Mouse (Mus musculus) macrophage (primary cell): ENCODE measurements at regions not wholly inside any gene's neighbourhood (a gene's known extent, or its start where the extent isn't known, plus 50 kb on each side); places are given as distances from the start of the nearest gene placed in this dataset.
A peak's percentile ranks its signal among the peaks of the same experiment; 100 is the strongest.

Source experiments
- H3K27ac ChIP-seq: fragments of 350-480 bp; formaldehyde crosslinking; 2 replicates; pipeline ENCODE4 v1.9.0; 2021
- H3K36me3 ChIP-seq: fragments of 350-480 bp; formaldehyde crosslinking; 2 replicates; pipeline ENCODE4 v1.9.0; 2021; ENCODE audit errors: inconsistent target
- H3K4me3 ChIP-seq: fragments of 350-480 bp; formaldehyde crosslinking; 2 replicates; pipeline ENCODE4 v1.9.0; 2021; ENCODE audit errors: inconsistent target
- H3K79me2 ChIP-seq: fragments of 350-480 bp; formaldehyde crosslinking; 2 replicates; pipeline ENCODE4 v1.9.0; 2021; ENCODE audit errors: inconsistent target
- WGBS: methylation state at CpG from one replicate; pipeline ENCODE4 v1.1.7; 2026; ENCODE audit warnings: inconsistent platforms; ENCODE audit not compliant: missing documents; 5-methylcytosine and 5-hydroxymethylcytosine counted together

DNA sequence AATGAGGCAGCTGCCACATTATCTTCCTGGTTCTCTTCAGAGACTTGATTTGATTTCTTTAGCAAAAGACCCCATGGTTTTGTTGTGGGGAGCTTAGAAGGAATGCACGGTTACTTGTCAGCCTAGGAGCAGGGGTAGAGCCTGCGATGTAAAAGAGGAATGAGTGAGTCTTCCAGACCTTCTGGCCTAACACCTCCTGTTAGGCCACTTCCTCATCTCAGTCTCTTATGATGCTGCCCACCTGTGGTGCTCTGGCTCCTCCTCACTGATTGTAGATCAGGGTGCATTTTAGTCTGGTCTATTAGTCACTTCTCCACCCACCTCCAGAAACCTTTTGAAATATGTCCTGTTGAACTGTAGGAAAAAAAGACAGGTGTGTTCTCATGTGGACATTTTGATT, 113.3 kb upstream of the Prdm1 start:
- Histone ChIP-seq H3K36me3 (no peaks in the 10 kb centered on the region), H3K4me3 (no peak overlapping the region), H3K79me2 (no peaks in the 10 kb centered on the region), H3K27ac (no peak overlapping the region)
- 86% methylated on average over 2 of the region's 2 CpGs for WGBS

DNA sequence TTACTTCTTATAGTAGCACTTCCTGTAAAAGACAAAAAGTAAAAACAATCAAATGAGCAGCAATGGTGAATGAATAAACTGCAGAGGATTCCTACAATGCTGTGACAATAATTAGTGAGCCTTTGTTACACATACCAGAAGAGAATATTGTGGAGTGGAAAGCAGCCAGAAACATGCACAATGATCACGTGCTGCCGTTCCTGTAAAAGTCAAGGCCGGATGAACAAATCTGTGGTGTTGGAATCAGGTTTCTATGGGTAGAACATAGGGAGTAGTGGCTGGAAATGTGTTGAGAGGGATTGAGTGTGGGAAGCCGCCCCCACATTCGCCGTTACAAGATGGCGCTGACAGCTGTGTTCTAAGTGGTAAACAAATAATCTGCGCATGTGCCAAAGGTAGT, 112.3 kb upstream of the Prdm1 start:
- Histone ChIP-seq H3K36me3 (no peaks in the 10 kb centered on the region), H3K27ac (no peak overlapping the region), H3K4me3 (no peak overlapping the region), H3K79me2 (no peaks in the 10 kb centered on the region)
- 100% methylated on average over 7 of the region's 8 CpGs for WGBS

DNA sequence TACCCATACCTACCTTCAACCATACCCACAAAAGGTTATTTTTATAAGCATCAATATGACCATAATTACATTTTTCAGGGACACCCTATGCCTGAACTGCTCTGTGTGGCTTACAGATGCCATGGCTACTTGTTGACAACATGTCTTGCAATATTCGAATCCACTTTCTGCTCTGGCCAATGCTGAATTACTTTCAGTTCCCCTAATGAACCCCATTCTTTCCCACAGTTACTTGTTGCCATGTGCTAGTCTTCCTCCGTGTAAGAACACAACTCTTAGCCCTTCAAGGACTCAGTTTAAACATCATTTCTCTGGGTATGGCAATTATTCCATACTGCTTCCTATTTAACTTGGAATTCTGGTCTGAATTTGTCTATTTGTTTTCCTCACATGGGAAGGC, 110.4 kb upstream of the Prdm1 start:
- Histone ChIP-seq H3K27ac (peak overlapping the region; percentile 10; the same call in 1 of the 2 replicates), H3K79me2 (no peaks in the 10 kb centered on the region), H3K4me3 (no peak overlapping the region), H3K36me3 (no peaks in the 10 kb centered on the region)
- WGBS = 0% methylated on average over 2 of the region's 2 CpGs

DNA sequence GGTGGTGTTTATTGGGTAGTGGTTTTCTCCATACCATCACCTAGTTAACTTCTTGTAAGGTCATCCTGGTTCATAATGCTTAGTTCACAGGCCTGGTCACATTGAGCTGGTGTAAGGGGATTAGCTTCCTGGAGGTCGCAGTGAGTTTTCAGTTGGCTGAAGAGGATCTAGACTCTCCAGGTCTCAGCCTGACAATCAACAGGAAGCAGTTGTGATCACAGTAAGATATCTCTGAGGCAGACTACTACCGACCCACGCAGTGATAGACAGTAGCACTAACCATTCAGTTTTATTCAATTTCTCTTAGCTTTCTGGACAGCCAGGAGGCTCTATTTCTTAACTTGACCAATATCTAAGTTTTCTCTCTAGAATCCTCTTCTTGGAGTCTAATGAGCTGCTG, 108.5 kb upstream of the Prdm1 start:
- 35% methylated on average over 3 of the region's 3 CpGs for WGBS
- Histone ChIP-seq H3K36me3 (no peaks in the 10 kb centered on the region), H3K27ac (no peak overlapping the region), H3K4me3 (no peak overlapping the region), H3K79me2 (no peaks in the 10 kb centered on the region)

DNA sequence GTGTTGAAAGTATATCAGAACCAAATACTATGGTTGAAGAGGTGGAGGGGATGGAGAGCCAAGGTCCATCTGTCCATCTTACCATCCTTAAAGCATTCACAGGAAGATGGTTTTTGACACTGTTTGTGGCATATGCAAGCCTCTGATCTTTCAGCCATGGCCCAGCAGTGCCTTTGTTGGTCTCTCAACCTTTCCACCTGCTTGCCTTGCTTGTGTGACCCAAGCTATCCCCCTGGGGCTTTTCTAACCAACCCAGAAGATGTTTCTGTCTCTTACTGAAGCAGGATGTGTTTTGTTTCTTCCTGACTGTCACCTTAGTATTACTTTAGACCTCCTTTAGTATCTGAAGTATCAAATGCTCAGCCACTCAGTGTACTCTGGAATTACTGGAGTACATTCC, 107.8 kb upstream of the Prdm1 start:
- no peaks in the 10 kb centered on the region for H3K79me2 ChIP-seq
- H3K36me3 ChIP-seq = no peaks in the 10 kb centered on the region
- H3K27ac ChIP-seq = peak overlapping the region; percentile 85
- H3K4me3 ChIP-seq = no peak overlapping the region

DNA sequence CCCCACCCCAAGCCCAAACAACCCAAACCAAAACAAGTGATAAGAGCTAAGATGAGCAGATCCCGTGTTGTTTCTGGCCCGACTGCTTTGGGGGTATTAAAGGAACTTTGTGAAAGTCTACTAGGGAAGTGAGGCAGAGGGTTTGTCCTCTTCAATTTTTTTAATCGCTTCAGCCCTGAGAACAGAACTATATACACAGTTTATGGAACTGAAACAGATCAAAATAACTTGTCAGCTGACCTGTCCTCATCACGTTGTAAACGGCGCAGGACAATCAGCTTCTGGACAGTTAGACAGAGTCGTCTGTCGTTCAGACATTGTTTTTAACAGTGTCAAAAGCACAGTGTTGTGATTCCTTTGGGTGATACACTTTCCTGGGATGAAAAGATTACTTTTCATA, 103.3 kb upstream of the Prdm1 start:
- no peak overlapping the region for H3K4me3 ChIP-seq
- H3K79me2 ChIP-seq = no peaks in the 10 kb centered on the region
- WGBS = 3% methylated on average over 8 of the region's 8 CpGs
- H3K36me3 ChIP-seq = no peaks in the 10 kb centered on the region
- H3K27ac ChIP-seq = peak overlapping the region; percentile 95

DNA sequence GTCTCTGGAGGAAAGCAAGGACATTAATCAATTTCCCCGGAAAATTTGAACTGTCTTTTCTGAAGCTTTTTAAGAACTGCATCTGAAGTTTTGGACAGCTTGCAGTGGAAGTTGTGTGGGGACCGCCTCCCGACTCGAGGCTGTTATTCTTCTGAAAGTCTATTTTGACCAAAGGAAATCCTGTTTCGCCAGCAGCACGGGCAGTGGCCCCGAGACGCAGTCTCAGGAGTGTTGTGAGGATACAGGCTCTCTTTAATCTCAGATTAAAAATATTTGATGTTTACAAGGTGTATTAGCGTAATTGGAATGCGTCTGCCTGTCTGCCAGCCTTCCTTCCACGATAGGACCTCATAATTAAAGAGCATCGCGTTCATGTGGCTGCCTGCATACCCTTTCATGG, 102.2 kb upstream of the Prdm1 start:
- 2% methylated on average over 13 of the region's 13 CpGs for WGBS
- Histone ChIP-seq H3K36me3 (no peaks in the 10 kb centered on the region), H3K79me2 (no peaks in the 10 kb centered on the region), H3K27ac (peak overlapping the region; percentile 95), H3K4me3 (no peak overlapping the region; the same call in 1 of the 2 replicates)

DNA sequence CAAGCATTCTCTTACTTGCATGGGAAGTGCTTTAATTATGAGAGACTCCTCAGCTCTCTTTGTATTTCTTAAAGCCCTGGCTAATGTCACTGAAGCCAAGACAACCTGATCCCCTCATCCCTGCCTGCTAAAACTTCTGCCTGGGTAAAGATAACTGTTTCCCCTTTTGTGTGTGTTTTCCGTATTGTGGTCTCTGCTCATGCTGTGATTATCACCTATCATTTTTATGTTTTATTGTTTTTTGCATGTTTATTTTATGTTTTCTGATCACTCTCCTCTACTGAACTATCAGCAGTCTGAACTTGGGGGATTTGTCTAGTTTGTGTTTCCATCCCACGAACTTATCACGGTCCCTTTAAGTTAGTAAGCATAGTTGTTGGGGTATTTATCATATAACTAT, 100.1 kb upstream of the Prdm1 start:
- Histone ChIP-seq H3K79me2 (no peaks in the 10 kb centered on the region), H3K27ac (no peak overlapping the region), H3K4me3 (no peak overlapping the region), H3K36me3 (no peaks in the 10 kb centered on the region)
- WGBS = 96% methylated on average over 3 of the region's 3 CpGs

DNA sequence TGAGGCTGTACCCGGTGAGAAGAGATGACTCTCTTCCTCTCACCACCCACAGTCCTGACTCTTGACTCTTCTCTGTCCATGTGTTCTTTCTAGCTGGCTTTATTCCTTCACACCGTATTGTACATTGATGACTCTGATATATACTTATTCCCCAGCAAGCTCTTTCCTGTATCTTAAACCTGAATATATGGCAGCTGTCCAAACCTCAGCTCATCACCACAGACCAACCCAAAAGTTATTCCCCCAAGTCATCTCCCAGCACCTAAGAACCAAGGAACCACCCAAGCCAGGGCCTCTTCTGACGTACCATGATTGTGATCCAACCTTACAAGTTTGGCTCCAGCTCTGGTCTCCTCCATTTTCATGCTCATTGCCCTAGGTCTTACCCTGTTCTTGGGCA, 99.1 kb upstream of the Prdm1 start:
- Histone ChIP-seq H3K27ac (no peak overlapping the region), H3K36me3 (no peaks in the 10 kb centered on the region), H3K79me2 (no peaks in the 10 kb centered on the region), H3K4me3 (no peak overlapping the region)
- WGBS = 82% methylated on average over 3 of the region's 3 CpGs

DNA sequence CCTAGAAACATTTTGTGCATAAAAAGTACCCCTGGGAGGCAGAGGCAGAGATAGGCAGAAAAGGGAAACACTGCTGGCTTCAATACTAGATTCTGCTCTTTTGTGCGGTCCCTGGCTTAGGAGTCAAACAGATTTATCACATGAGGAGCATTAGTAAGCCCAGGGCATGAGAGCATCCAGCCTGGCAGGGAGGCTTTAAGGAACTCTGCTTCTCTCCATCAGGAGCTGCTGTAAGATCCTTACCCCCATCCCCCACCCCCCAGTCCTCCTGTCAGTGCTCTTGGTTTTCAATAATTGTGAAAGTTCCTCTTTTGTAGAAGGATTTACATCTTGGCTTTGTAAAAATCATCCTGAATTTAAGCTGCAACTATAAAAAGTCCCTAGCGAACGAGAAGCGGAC, 97.2 kb upstream of the Prdm1 start:
- no peaks in the 10 kb centered on the region for H3K36me3 ChIP-seq
- 0% methylated on average over 4 of the region's 4 CpGs for WGBS
- H3K4me3 ChIP-seq = no peak overlapping the region; the same call in 1 of the 2 replicates
- peak overlapping the region; percentile 86 for H3K27ac ChIP-seq
- no peaks in the 10 kb centered on the region for H3K79me2 ChIP-seq

DNA sequence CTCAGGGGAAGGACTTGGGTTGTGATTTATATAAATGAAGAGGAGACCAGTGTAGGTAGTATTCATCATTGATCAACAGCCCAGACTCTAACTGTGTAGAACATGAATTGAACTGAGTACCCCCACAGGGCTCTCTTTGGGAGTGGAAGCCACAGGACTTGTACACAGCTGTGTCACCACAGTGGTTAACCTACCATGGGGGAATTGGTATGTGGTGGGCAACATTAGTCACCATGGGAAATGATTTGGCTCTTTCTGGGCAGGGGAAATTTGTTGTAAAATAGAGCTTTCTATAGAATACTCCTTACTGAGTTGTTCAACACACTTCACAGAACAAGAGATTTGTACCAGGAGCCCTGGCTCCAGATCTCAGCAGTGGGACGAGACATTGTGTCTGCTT, 87.3 kb upstream of the Prdm1 start:
- no peak overlapping the region for H3K27ac ChIP-seq
- no peaks in the 10 kb centered on the region for H3K36me3 ChIP-seq
- H3K4me3 ChIP-seq = no peak overlapping the region
- no peaks in the 10 kb centered on the region for H3K79me2 ChIP-seq
- 100% methylated on average over 1 of the region's 1 CpGs for WGBS

DNA sequence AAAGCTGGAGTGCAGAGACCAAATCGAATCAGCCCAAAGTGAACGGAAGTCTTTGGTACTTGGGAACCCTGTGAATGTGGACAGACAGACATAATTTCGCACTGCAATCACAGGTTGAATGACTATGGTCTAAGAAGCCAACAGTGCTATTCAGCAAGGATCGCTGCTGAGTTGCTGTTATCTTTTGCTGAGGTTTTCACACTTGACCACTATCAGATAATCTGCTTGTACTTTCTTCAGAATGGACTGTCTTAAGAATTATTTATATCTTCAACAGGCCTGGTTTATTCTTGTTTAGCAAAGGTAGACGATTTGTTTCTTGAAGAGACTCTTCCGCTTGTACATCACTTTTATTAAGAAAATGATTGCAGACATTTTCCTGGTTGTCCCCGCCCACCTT, 84.3 kb upstream of the Prdm1 start:
- no peaks in the 10 kb centered on the region for H3K79me2 ChIP-seq
- no peak overlapping the region for H3K4me3 ChIP-seq
- no peak overlapping the region for H3K27ac ChIP-seq
- H3K36me3 ChIP-seq = no peaks in the 10 kb centered on the region
- WGBS = 98% methylated on average over 7 of the region's 7 CpGs

DNA sequence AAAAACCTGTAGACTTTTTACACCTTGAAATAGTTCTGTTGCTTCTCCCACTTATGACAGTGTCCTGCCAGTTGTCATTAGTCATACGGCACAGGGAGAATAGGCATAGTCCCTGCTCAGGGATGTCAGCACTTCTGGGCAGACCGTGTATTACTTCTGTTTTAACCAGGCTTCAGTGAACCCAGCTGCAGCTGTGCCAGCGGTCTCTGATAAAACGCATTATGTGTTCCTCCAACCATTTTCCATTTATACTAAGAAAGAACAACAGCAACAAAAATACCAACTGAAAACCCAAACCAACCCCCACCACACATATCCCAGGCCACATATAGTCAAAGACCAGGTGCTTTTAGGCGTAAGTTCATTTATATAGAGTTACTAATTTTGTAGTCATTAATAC, 83.1 kb upstream of the Prdm1 start:
- WGBS = 85% methylated on average over 5 of the region's 5 CpGs
- H3K4me3 ChIP-seq = no peak overlapping the region
- no peaks in the 10 kb centered on the region for H3K79me2 ChIP-seq
- no peaks in the 10 kb centered on the region for H3K36me3 ChIP-seq
- no peak overlapping the region for H3K27ac ChIP-seq

DNA sequence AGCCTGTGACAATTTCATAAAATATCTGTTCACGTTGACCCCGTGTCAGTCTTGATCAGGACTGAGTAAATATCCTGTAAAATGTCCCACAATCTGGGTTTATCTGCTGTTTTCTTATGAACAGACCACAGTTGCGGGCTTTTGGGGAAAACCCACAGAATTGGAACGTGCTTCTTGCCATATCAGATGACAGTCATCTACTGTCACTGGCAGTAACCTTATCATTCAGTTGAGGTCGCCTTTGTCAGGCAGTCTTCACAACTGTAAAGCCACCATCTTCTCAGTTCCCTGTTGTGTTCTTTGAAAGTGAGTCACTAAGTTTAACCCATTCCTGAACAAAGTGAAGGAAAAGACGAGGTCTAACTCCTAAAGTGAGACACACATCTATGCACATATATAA, 80.9 kb upstream of the Prdm1 start:
- Histone ChIP-seq H3K4me3 (no peak overlapping the region), H3K27ac (no peak overlapping the region), H3K36me3 (no peaks in the 10 kb centered on the region), H3K79me2 (no peaks in the 10 kb centered on the region)
- WGBS = 70% methylated on average over 6 of the region's 6 CpGs

DNA sequence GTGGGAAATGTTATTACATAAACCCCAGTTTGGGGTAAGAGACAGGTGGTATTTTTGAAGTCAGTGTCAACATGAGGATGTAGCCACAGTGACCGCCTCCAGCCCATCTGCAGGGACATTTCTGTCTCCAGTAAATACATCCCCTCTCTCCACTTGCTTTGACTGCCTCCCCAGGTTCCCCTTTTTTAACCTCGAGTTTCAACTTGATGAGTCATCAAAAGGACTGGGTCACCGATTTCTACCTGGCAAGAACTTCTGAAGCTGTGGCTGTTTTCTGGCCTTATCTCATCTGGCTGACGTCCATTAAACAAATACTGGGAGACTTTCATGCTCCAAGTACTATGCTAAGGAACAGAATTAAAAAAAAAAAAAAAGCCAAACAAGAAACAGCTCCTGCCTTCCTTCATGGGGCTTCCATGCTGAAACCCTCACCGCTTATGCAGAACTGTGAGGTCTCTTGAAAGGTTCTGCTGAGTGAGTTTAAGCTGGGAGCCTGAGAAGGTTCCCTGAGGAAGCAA, 79.1 kb upstream of the Prdm1 start:
- Histone ChIP-seq H3K36me3 (no peaks in the 10 kb centered on the region), H3K79me2 (no peaks in the 10 kb centered on the region), H3K27ac (no peak overlapping the region), H3K4me3 (no peak overlapping the region)
- WGBS = 22% methylated on average over 5 of the region's 5 CpGs

DNA sequence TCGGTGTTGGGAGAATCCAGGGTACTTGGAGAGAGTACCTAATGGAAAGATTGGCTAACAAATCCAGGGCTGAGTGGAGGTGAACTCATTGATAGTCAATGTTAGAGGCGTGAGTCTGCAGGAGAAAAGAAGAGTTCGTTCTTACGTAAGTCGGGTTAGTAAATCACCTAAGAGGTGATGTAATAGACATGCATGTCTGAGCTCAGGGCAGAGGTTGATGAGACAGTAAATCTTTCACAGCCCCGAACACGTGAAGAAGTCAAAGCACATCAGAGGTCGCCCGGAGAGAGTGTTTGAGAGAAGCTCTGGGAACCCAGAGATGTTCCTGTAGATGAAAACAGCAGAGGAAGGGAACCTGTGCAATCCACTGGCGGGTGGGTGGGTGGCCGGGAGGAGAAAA, 76.2 kb upstream of the Prdm1 start:
- peaks cover 9% of the 10 kb centered on the region; the same call in 1 of the 2 replicates for H3K79me2 ChIP-seq
- no peaks in the 10 kb centered on the region for H3K36me3 ChIP-seq
- no peak overlapping the region for H3K27ac ChIP-seq
- WGBS = 93% methylated on average over 11 of the region's 11 CpGs
- H3K4me3 ChIP-seq = no peak overlapping the region
